Mouse (Mus musculus): ENCODE measurements around the gene Polr2c.
"Not testable (repeated sequence)": the region's sequence is repeated elsewhere in the genome, so short reads cannot be mapped to it uniquely, and the experiment has no call there.

- TF ChIP-seq HCFC1, NRF1 (IDR thresholded peaks at IDR 0.05; ENCODE audit: low read depth, low read length): not testable (repeated sequence)
These were observed 21.5 kb upstream of the Polr2c start for GRCm38 (mm10) chr8:94835751-94836150.

Measured in CH12.LX (cell line).